Mouse (Mus musculus) heart, postnatal 0 days (tissue): ENCODE data around the gene Erg.

Experiments
- CTCF ChIP-seq: IDR thresholded peaks from 2 replicates; pipeline ENCODE4 v1.5.1; 2016; ENCODE audit warnings: antibody characterized with exemption, control low read depth, low read depth
- EP300 ChIP-seq: IDR thresholded peaks from 2 replicates; pipeline ENCODE4 v1.6.1; 2016; ENCODE audit warnings: antibody characterized with exemption, low read depth

GRCm38 (mm10) chr16:95382251-95382650 is 204.1 kb downstream of the Erg start:
- TF ChIP-seq CTCF (no peak), EP300 (no peak)
